Mouse (Mus musculus) liver, adult 2 months (tissue): Measurements from ENCODE around the gene Olfr691.

Experiments
- CTCF ChIP-seq: fragments of 200-500 bp; IDR thresholded peaks from 2 replicates; pipeline ENCODE4 v1.5.1; 2011; ENCODE audit warnings: low read depth, low read length, control low read depth
- POLR2A ChIP-seq: fragments of 200-500 bp; IDR thresholded peaks from 2 replicates; pipeline ENCODE4 v1.6.1; 2011; ENCODE audit warnings: low read length, control low read depth; ENCODE audit not compliant: insufficient read depth; ENCODE audit errors: extremely low read depth

DNA sequence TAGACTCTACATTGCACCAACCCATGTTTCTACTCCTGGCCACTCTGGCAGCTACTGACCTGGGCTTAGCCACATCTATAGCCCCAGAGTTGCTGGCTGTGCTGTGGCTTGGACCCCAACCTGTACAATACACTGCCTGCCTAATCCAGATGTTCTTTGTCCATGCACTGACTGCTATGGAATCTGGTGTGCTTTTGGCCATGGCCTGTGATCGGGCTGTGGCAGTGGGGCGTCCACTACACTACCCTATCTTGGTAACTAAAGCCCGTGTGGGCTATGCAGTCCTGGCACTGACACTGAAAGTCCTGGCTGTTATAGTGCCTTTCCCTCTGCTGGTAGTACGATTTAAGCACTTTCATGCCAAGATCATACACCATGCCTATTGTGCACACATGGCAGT, 26.5 kb upstream of the Olfr691 start:
- TF ChIP-seq POLR2A (no peak), CTCF (no peak)
